Mouse (Mus musculus): ENCODE results near the gene Tgfb2. TPM values are rescaled to one million over a fixed set of nuclear protein-coding genes. Genes with fewer than 3 reads are reported as not detected.

Tgfb2 gene
- total and polyA plus RNA-seq, 3 experiments, result 0.12 to 0.19 TPM; not detected in 1

GRCm38 (mm10) chr1:186673166-186673565 is 32.6 kb downstream of the Tgfb2 start:
- no peaks in the 10 kb centered on the region for H3K79me2 ChIP-seq (ENCODE audit: control insufficient read depth, insufficient read depth, low read length, poor library complexity)
- TF ChIP-seq RCOR1 (IDR thresholded peaks at IDR 0.05; ENCODE audit: low read depth, low read length) (no peak), POLR2AphosphoS2 (IDR thresholded peaks at IDR 0.05; ENCODE audit: low read length) (no peak), CHD1 (IDR thresholded peaks at IDR 0.05; ENCODE audit: low read depth, low read length) (no peak), ZNF384 (IDR thresholded peaks at IDR 0.05; ENCODE audit: low read depth, low read length) (no peak), ELF1 (IDR thresholded peaks at IDR 0.05; ENCODE audit: low read depth, low read length) (no peak), USF1 (IDR thresholded peaks at IDR 0.05; ENCODE audit: low read depth, low read length) (no peak), JUND (IDR thresholded peaks at IDR 0.05; ENCODE audit: low read depth, low read length) (no peak), NRF1 (IDR thresholded peaks at IDR 0.05; ENCODE audit: insufficient read depth, low read depth, low read length, poor library complexity, severe bottlenecking) (no peak), TAL1 (IDR thresholded peaks at IDR 0.05; ENCODE audit: low read length) (no peak), KAT2A (conservative IDR thresholded peaks at IDR 0.05; ENCODE audit: low read depth, low read length) (no peak), MAZ (IDR thresholded peaks at IDR 0.05; ENCODE audit: low read depth, low read length) (no peak), ZMIZ1 (IDR thresholded peaks at IDR 0.05; ENCODE audit: low read depth, low read length) (no peak), MYC (IDR thresholded peaks at IDR 0.05; ENCODE audit: low read depth, low read length) (no peak), MAX (IDR thresholded peaks at IDR 0.05; ENCODE audit: low read length) (no peak), E2F4 (IDR thresholded peaks at IDR 0.05; ENCODE audit: borderline replicate concordance, low read depth, low read length) (no peak), UBTF (IDR thresholded peaks at IDR 0.05; ENCODE audit: borderline replicate concordance, insufficient read depth, low read depth, low read length) (no peak), ZKSCAN1 (IDR thresholded peaks at IDR 0.05; ENCODE audit: low read depth, low read length) (no peak), MEF2A (IDR thresholded peaks at IDR 0.05; ENCODE audit: extremely low read depth, insufficient replicate concordance, low read depth, low read length, poor library complexity, severe bottlenecking) (no peak)
- no peaks in the 10 kb centered on the region for H3K4me1 ChIP-seq (ENCODE audit: control insufficient read depth in 1 of 2, insufficient read depth in 2 of 2, low read length in 2 of 2)
- no peak overlapping the region for H3K27ac ChIP-seq (ENCODE audit: control insufficient read depth, low read depth, low read length)
- H3K4me3 ChIP-seq (ENCODE audit: control insufficient read depth in 1 of 2, insufficient read depth in 1 of 2, low read depth in 2 of 2, low read length in 2 of 2), result no peak overlapping the region
- no peaks in the 10 kb centered on the region for H3K9me3 ChIP-seq (replicated peaks; ENCODE audit: insufficient read depth, low read length)
- H3K27me3 ChIP-seq (ENCODE audit: control insufficient read depth in 1 of 2, insufficient read depth in 2 of 2, low read length in 2 of 2), result no peaks in the 10 kb centered on the region
- H3K36me3 ChIP-seq (ENCODE audit: control insufficient read depth in 1 of 2, insufficient read depth in 2 of 2, low read length in 2 of 2), result no peaks in the 10 kb centered on the region
- H3K9ac ChIP-seq (ENCODE audit: control insufficient read depth, low read depth, low read length, poor library complexity, severe bottlenecking), result no peak overlapping the region
- no peak for DNase-seq (ENCODE audit: low read depth, low spot score)

GRCm38 (mm10) chr1:186663412-186663811 is 42.4 kb downstream of the Tgfb2 start:
- no peak overlapping the region for H3K4me3 ChIP-seq (ENCODE audit: control insufficient read depth in 1 of 2, insufficient read depth in 1 of 2, low read depth in 2 of 2, low read length in 2 of 2)
- H3K9ac ChIP-seq (ENCODE audit: control insufficient read depth, low read depth, low read length, poor library complexity, severe bottlenecking), result no peak overlapping the region
- no peak overlapping the region for H3K27ac ChIP-seq (ENCODE audit: control insufficient read depth, low read depth, low read length)
- TF ChIP-seq HCFC1 (IDR thresholded peaks at IDR 0.05; ENCODE audit: low read depth, low read length) (no peak), JUND (IDR thresholded peaks at IDR 0.05; ENCODE audit: low read depth, low read length) (no peak), TBP (IDR thresholded peaks at IDR 0.05; ENCODE audit: low read depth, low read length) (no peak), TAL1 (IDR thresholded peaks at IDR 0.05; ENCODE audit: low read length) (no peak), NELFE (IDR thresholded peaks at IDR 0.05; ENCODE audit: low read depth, low read length) (no peak), EP300 (IDR thresholded peaks at IDR 0.05; ENCODE audit: low read depth in 1 of 2, low read length in 2 of 2) (no peak), ZKSCAN1 (IDR thresholded peaks at IDR 0.05; ENCODE audit: low read depth, low read length) (no peak), ZNF384 (IDR thresholded peaks at IDR 0.05; ENCODE audit: low read depth, low read length) (no peak), USF1 (IDR thresholded peaks at IDR 0.05; ENCODE audit: low read depth, low read length) (no peak), MAX (IDR thresholded peaks at IDR 0.05; ENCODE audit: low read length) (no peak), TCF12 (IDR thresholded peaks at IDR 0.05; ENCODE audit: low read depth, low read length) (no peak), UBTF (IDR thresholded peaks at IDR 0.05; ENCODE audit: borderline replicate concordance, insufficient read depth, low read depth, low read length) (no peak)
- no peaks in the 10 kb centered on the region for H3K79me2 ChIP-seq (ENCODE audit: control insufficient read depth, insufficient read depth, low read length, poor library complexity)
- H3K9me3 ChIP-seq (replicated peaks; ENCODE audit: insufficient read depth, low read length), result no peaks in the 10 kb centered on the region
- no peaks in the 10 kb centered on the region for H3K36me3 ChIP-seq (ENCODE audit: control insufficient read depth in 1 of 2, insufficient read depth in 2 of 2, low read length in 2 of 2)
- H3K4me1 ChIP-seq (ENCODE audit: control insufficient read depth in 1 of 2, insufficient read depth in 2 of 2, low read length in 2 of 2), result no peaks in the 10 kb centered on the region
- DNase-seq (ENCODE audit: low read depth, low spot score), result no peak
- H3K27me3 ChIP-seq (ENCODE audit: control insufficient read depth in 1 of 2, insufficient read depth in 2 of 2, low read length in 2 of 2), result no peaks in the 10 kb centered on the region

All from MEL (cell line).